Mouse (Mus musculus): ENCODE results near the gene Tbc1d22a.

GRCm38 (mm10) chr15:86239801-86240200 lies 25.5 kb downstream of the Tbc1d22a start:
- TF ChIP-seq POLR2A (IDR thresholded peaks at IDR 0.05; ENCODE audit: control insufficient read depth, extremely low read depth, insufficient read depth, low read length, poor library complexity) (no peak), CTCF (IDR thresholded peaks at IDR 0.05; ENCODE audit: borderline replicate concordance, control insufficient read depth, extremely low read depth, insufficient read depth, low read length, poor library complexity) (peak; percentile 84; the same call in 1 of the 2 replicates)

All from thymus, adult 2 months (tissue).